Mouse (Mus musculus): Measurements from ENCODE around the gene Cpeb3. TPM values are rescaled to one million over a fixed set of nuclear protein-coding genes. Genes with fewer than 3 reads are reported as not detected.
"Not testable (repeated sequence)": the region's sequence is repeated elsewhere in the genome, so short reads cannot be mapped to it uniquely, and the experiment has no call there.

The Cpeb3 gene
- polyA plus RNA-seq, 1 experiment from 2014 or later: 0.63 TPM

DNA sequence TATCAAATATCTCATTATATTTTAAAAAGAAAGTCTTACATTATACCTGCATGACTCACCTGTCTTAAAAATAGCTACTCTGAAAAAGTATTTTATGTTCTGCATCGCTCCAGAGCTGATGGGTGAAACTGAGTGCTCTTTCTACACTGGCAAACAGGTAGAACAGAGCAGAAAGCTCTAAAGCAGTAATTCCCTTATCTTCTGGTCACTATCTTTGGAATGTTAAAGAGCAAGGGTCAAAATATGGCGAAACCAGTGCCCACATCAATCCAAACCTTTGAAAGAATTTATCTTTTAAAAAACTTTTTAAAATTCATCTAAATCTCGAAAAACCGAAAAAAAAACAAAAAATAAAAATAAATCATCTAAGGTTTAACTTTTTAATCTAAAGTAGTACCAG, 52.4 kb downstream of the Cpeb3 start:
- ATAC-seq (ENCODE audit: insufficient read depth): no peak
- no peak overlapping the region for H3K27ac ChIP-seq (ENCODE audit: low read depth)
- DNase-seq: no peak
- no peaks in the 10 kb centered on the region for H3K4me1 ChIP-seq (ENCODE audit: insufficient read depth)
- no peaks in the 10 kb centered on the region for H3K36me3 ChIP-seq (ENCODE audit: insufficient read depth)
- H3K9ac ChIP-seq: no peak overlapping the region
- H3K27me3 ChIP-seq (ENCODE audit: insufficient read depth, low read length): no peaks in the 10 kb centered on the region
- no peak for TF ChIP-seq CTCF (IDR thresholded peaks at IDR 0.05; ENCODE audit: low read depth)
- no peak overlapping the region for H3K4me3 ChIP-seq (ENCODE audit: low read depth, low read length)
- 68% methylated on average over 4 of the region's 4 CpGs for WGBS
- no peak overlapping the region for H3K4me2 ChIP-seq
- no peaks in the 10 kb centered on the region for H3K9me3 ChIP-seq (ENCODE audit: low read depth, low read length)

DNA sequence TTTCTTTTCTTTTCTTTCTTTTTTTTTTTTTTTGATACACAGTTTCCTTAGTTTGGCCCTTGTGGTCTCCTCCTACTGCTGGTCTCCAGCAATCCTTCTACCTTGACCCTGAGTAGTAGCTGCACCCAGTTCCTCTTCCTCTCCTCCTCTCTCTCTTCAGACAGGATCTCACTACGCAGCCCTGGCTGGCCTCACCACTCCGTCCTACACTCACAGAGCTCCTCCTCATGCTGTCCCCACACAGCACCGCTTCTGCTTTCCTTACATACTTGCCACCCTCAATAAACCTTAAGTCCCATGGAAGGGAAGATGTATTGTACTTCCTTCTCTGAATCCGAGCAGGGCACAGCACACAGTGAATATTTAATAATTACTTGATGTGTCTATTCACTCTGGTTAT, 61.3 kb downstream of the Cpeb3 start:
- H3K4me3 ChIP-seq (ENCODE audit: low read depth, low read length): no peak overlapping the region
- TF ChIP-seq CTCF (IDR thresholded peaks at IDR 0.05; ENCODE audit: low read depth): no peak
- no peaks in the 10 kb centered on the region for H3K9me3 ChIP-seq (ENCODE audit: low read depth, low read length)
- no peak overlapping the region for H3K27ac ChIP-seq (ENCODE audit: low read depth)
- ATAC-seq (ENCODE audit: insufficient read depth) (no peak), DNase-seq (no peak)
- WGBS: 60% methylated on average over 4 of the region's 4 CpGs
- no peak overlapping the region for H3K9ac ChIP-seq
- H3K36me3 ChIP-seq (ENCODE audit: insufficient read depth): no peaks in the 10 kb centered on the region
- H3K4me2 ChIP-seq: no peak overlapping the region
- H3K27me3 ChIP-seq (ENCODE audit: insufficient read depth, low read length): no peaks in the 10 kb centered on the region
- H3K4me1 ChIP-seq (ENCODE audit: insufficient read depth): no peaks in the 10 kb centered on the region

DNA sequence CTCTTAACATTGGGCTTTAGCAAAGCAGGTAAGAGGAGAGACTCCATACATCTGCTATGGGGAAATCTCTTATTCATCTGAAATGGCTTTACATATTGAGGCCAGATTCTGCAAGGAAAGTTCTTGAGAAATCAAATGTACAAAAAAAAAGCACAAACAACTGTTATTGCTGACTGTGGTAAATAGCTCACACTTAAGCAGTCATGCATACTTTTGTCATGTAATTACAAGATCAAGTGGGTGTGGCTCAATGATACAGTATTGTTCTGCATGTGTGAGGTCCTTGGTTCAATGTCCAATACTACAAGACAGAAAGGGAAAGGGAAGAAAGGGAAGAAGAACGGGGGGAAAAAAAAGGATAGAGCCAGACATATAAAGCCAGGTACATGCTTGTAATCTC, 62.6 kb downstream of the Cpeb3 start:
- Histone ChIP-seq H3K9me3 (ENCODE audit: low read depth, low read length) (no peaks in the 10 kb centered on the region), H3K4me3 (ENCODE audit: low read depth, low read length) (no peak overlapping the region), H3K9ac (no peak overlapping the region), H3K4me2 (no peak overlapping the region), H3K27me3 (ENCODE audit: insufficient read depth, low read length) (no peaks in the 10 kb centered on the region), H3K27ac (ENCODE audit: low read depth) (no peak overlapping the region), H3K36me3 (ENCODE audit: insufficient read depth) (no peaks in the 10 kb centered on the region), H3K4me1 (ENCODE audit: insufficient read depth) (no peaks in the 10 kb centered on the region)
- 67% methylated on average over 1 of the region's 1 CpGs for WGBS
- no peak for TF ChIP-seq CTCF (IDR thresholded peaks at IDR 0.05; ENCODE audit: low read depth)
- no peak for DNase-seq
- no peak for ATAC-seq (ENCODE audit: insufficient read depth)

DNA sequence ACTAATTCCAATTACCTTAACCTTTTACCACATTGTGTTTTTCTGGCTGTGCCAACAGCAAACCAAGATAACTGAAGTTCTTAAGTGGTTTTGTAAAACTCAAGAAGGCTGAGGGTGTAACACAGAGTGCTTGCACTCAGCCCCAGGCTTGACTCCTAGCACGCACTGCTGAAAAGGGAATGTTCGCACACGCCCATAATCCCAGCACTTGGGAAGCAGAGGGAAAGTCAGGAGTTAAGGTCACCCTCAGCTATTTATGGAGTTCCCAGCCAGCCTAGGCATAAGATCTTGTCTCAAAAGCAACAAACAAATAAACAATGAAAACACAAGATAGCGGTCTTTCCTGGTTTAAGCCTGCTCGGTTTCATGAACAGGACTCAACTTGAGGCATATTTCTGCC, 63.0 kb downstream of the Cpeb3 start:
- DNase-seq (no peak), ATAC-seq (ENCODE audit: insufficient read depth) (no peak)
- Histone ChIP-seq H3K4me1 (ENCODE audit: insufficient read depth) (no peaks in the 10 kb centered on the region), H3K9ac (no peak overlapping the region), H3K4me2 (no peak overlapping the region), H3K27me3 (ENCODE audit: insufficient read depth, low read length) (no peaks in the 10 kb centered on the region), H3K4me3 (ENCODE audit: low read depth, low read length) (no peak overlapping the region), H3K27ac (ENCODE audit: low read depth) (no peak overlapping the region), H3K36me3 (ENCODE audit: insufficient read depth) (no peaks in the 10 kb centered on the region), H3K9me3 (ENCODE audit: low read depth, low read length) (no peaks in the 10 kb centered on the region)
- no peak for TF ChIP-seq CTCF (IDR thresholded peaks at IDR 0.05; ENCODE audit: low read depth)
- WGBS: 84% methylated on average over 5 of the region's 5 CpGs

DNA sequence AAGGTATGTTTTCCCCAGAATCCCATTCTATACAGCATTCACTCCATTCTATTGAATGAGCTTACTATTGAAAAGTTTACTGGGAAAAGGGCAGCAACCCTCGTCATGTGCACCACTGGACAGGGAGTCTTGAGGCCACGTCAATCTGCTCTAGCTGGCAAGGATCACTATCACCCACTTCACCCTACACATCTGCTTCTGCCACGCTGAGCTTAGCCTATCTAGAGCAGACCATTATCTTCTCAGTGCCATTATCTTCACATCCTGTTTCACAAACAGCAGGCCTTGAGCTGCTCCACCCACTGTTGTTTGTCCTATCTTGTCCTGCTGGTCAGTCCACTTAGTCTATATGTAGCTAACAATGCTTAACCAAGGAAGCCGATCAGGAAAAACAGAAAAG, 66.8 kb downstream of the Cpeb3 start:
- 45% methylated on average over 4 of the region's 4 CpGs for WGBS
- Histone ChIP-seq H3K9ac (no peak overlapping the region), H3K9me3 (ENCODE audit: low read depth, low read length) (no peaks in the 10 kb centered on the region), H3K27ac (ENCODE audit: low read depth) (no peak overlapping the region), H3K4me2 (no peak overlapping the region), H3K4me3 (ENCODE audit: low read depth, low read length) (no peak overlapping the region), H3K36me3 (ENCODE audit: insufficient read depth) (no peaks in the 10 kb centered on the region), H3K4me1 (ENCODE audit: insufficient read depth) (no peaks in the 10 kb centered on the region), H3K27me3 (ENCODE audit: insufficient read depth, low read length) (no peaks in the 10 kb centered on the region)
- ATAC-seq (ENCODE audit: insufficient read depth): no peak
- DNase-seq: no peak
- TF ChIP-seq CTCF (IDR thresholded peaks at IDR 0.05; ENCODE audit: low read depth): no peak

DNA sequence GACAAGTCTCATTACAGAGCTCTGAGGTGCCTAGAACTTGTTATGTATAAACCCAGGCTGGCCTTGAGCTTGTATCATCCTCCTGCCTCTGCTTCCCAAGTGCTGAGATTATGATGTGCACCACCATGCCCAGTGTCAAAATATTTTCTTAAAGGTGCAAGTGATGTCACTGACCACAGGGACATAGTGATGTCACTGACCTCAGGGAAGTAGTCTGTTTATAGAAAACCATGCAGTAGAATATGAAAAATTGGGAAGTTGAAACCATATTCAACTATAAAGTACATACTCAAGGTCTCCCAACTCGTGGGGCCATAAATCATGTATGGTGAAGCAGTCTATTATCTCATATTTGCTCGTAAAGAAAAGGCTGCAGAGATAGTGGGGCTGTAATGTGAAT, 71.3 kb downstream of the Cpeb3 start:
- no peaks in the 10 kb centered on the region for H3K4me1 ChIP-seq (ENCODE audit: insufficient read depth)
- no peak for ATAC-seq (ENCODE audit: insufficient read depth)
- H3K9me3 ChIP-seq (ENCODE audit: low read depth, low read length): no peaks in the 10 kb centered on the region
- no peak for TF ChIP-seq CTCF (IDR thresholded peaks at IDR 0.05; ENCODE audit: low read depth)
- no peak overlapping the region for H3K9ac ChIP-seq
- WGBS: 34% methylated on average over 2 of the region's 2 CpGs
- DNase-seq: no peak
- H3K27ac ChIP-seq (ENCODE audit: low read depth): no peak overlapping the region
- H3K4me3 ChIP-seq (ENCODE audit: low read depth, low read length): no peak overlapping the region
- no peaks in the 10 kb centered on the region for H3K27me3 ChIP-seq (ENCODE audit: insufficient read depth, low read length)
- H3K4me2 ChIP-seq: no peak overlapping the region
- H3K36me3 ChIP-seq (ENCODE audit: insufficient read depth): no peaks in the 10 kb centered on the region

DNA sequence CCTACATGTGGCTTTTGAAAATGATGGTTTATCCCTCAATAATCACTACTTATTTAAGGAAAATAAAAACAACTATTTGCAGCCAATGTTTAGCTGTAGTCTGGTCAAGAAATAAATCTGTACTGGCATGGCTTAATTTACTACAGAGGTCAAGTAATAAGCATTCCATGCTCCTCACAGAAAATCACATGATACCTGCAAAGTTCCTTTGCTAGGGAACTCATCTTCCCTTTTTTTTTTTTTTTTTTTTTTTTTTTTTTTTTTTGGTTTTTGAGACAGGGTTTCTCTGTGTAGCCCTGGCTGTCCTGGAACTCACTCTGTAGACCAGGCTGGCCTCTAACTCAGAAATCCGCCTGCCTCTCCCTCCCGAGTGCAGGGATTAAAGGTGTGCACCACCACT, 72.9 kb downstream of the Cpeb3 start:
- ATAC-seq (ENCODE audit: insufficient read depth); H3K4me3 ChIP-seq (ENCODE audit: low read depth, low read length); H3K9ac ChIP-seq; H3K4me1 ChIP-seq (ENCODE audit: insufficient read depth); H3K27me3 ChIP-seq (ENCODE audit: insufficient read depth, low read length); H3K9me3 ChIP-seq (ENCODE audit: low read depth, low read length); H3K4me2 ChIP-seq; H3K36me3 ChIP-seq (ENCODE audit: insufficient read depth); H3K27ac ChIP-seq (ENCODE audit: low read depth); DNase-seq: not testable (repeated sequence)
- 88% methylated on average over 2 of the region's 2 CpGs for WGBS

DNA sequence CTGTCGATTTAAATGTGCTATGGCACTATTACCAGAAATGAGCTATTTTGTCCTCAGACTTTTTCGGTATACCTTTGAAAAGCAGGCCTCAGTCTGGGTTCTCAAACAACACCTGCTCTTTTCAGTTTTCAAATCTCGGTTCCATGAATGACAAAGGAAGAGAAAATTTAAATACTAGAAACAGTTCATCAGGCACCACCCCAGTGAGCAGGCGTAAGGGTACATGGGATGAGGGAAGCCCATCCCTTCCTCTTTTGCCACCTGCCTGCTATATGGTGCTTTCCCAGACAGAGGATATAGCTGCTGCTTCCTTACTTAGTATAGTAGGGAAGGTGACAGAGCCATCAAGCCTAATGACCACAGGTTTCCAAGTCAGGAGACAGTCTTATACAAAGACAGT, 74.7 kb downstream of the Cpeb3 start:
- no peaks in the 10 kb centered on the region for H3K9me3 ChIP-seq (ENCODE audit: low read depth, low read length)
- H3K4me2 ChIP-seq: no peak overlapping the region
- 83% methylated on average over 4 of the region's 4 CpGs for WGBS
- no peaks in the 10 kb centered on the region for H3K27me3 ChIP-seq (ENCODE audit: insufficient read depth, low read length)
- no peak overlapping the region for H3K4me3 ChIP-seq (ENCODE audit: low read depth, low read length)
- no peak overlapping the region for H3K27ac ChIP-seq (ENCODE audit: low read depth)
- no peak for TF ChIP-seq CTCF (IDR thresholded peaks at IDR 0.05; ENCODE audit: low read depth)
- no peak for ATAC-seq (ENCODE audit: insufficient read depth)
- H3K4me1 ChIP-seq (ENCODE audit: insufficient read depth): no peaks in the 10 kb centered on the region
- no peak overlapping the region for H3K9ac ChIP-seq
- no peaks in the 10 kb centered on the region for H3K36me3 ChIP-seq (ENCODE audit: insufficient read depth)
- DNase-seq: no peak

All from lung, embryonic 14.5 days (tissue).